Mouse (Mus musculus) heart, embryonic 10.5 days (tissue): ENCODE results near the gene Spem1. TPM values are rescaled to one million over a fixed set of nuclear protein-coding genes. Genes with fewer than 3 reads are reported as not detected.
A peak's percentile ranks its signal among the peaks of the same experiment; 100 is the strongest.

Source experiments
- DNase-seq: peaks from one replicate; pipeline ENCODE4 v3.0.0-alpha.2; 2017; ENCODE audit warnings: low spot score
- H3K27ac ChIP-seq: fragments of 300-500 bp; sonication (generic); 2 replicates; pipeline ENCODE4 v1.5.1; 2016; ENCODE audit warnings: mild to moderate bottlenecking
- H3K27me3 ChIP-seq: fragments of 300-500 bp; sonication (generic); 2 replicates; pipeline ENCODE4 v1.6.1; 2016; ENCODE audit warnings: mild to moderate bottlenecking; ENCODE audit not compliant: poor library complexity, insufficient read depth, severe bottlenecking
- H3K36me3 ChIP-seq: fragments of 300-500 bp; sonication (generic); 2 replicates; pipeline ENCODE4 v1.6.1; 2016; ENCODE audit warnings: mild to moderate bottlenecking, moderate library complexity
- H3K4me1 ChIP-seq: fragments of 300-500 bp; sonication (generic); 2 replicates; pipeline ENCODE4 v1.6.1; 2016; ENCODE audit warnings: mild to moderate bottlenecking
- H3K4me3 ChIP-seq: fragments of 300-500 bp; sonication (generic); 2 replicates; pipeline ENCODE4 v1.5.1; 2016; ENCODE audit warnings: mild to moderate bottlenecking, moderate library complexity
- H3K9me3 ChIP-seq: fragments of 300-500 bp; sonication (generic); 2 replicates; pipeline ENCODE4 v1.6.1; 2016; ENCODE audit warnings: mild to moderate bottlenecking, moderate library complexity
- WGBS: fragments of 180-500 bp; shearing (Covaris S2); methylation state at CpG from one replicate; pipeline ENCODE4 v1.1.7; 2016; 5-methylcytosine and 5-hydroxymethylcytosine counted together
- polyA plus RNA-seq: library from polyadenylated mRNA; unstranded; fragments of >200 nt; fragmentation: Nextera tagmentation; extraction: Ambion mirVana; gene quantifications from 2 replicates; pipeline ENCODE4 v1.2.1, GENCODE M21; 2016

The Spem1 gene
- polyA plus RNA-seq, 1 experiment from 2014 or later, result not detected

GRCm38 (mm10) chr11:69803786-69804651, 18.0 kb downstream of the Spem1 start:
- H3K36me3 ChIP-seq, result no peaks in the 10 kb centered on the region
- H3K4me1 ChIP-seq, result peaks cover 66% of the 10 kb centered on the region
- DNase-seq, result peak; percentile 91
- peak overlapping the region; percentile 83 for H3K27ac ChIP-seq
- peak overlapping the region; percentile 71 for H3K4me3 ChIP-seq
- H3K27me3 ChIP-seq, result peaks cover 84% of the 10 kb centered on the region
- 0 out of 2 replicates have a peak, but pooled peaks cover 3% of the 10 kb centered on the region for H3K9me3 ChIP-seq
- WGBS, result under 1% methylated on average over 60 of the region's 60 CpGs

DNA sequence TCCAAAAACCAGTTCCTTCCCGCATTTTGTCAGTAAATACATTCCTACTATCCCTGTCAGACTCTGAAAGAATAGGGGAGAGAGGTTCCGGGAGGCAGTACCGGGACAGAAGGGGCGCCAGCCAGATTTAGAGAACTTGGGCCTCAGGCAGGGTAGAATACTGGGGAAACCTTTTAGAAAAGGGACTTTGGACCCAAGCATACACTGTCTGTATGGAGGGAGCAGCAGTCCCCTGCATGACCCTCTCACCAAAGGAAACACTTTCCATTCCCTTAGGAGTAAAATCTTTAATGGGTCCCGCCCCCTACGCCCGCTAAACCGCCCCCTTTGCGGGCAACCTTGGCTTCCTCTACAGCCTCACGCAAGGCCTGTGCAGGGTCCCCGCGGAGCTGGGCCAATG, 18.7 kb downstream of the Spem1 start:
- DNase-seq, result no peak
- WGBS, result 3% methylated on average over 12 of the region's 12 CpGs
- Histone ChIP-seq H3K9me3 (0 out of 2 replicates have a peak, but pooled peaks cover 3% of the 10 kb centered on the region), H3K4me1 (peaks cover 68% of the 10 kb centered on the region), H3K27ac (peak overlapping the region; percentile 83), H3K4me3 (peak overlapping the region; percentile 71), H3K36me3 (no peaks in the 10 kb centered on the region), H3K27me3 (peaks cover 91% of the 10 kb centered on the region)

- Histone ChIP-seq H3K4me3 (peak overlapping the region; percentile 71), H3K9me3 (0 out of 2 replicates have a peak, but pooled peaks cover 3% of the 10 kb centered on the region), H3K36me3 (no peaks in the 10 kb centered on the region), H3K4me1 (peaks cover 71% of the 10 kb centered on the region), H3K27ac (peak overlapping the region; percentile 81), H3K27me3 (peaks cover 95% of the 10 kb centered on the region)
- peak; percentile 85 for DNase-seq
- WGBS, result under 1% methylated on average over 33 of the region's 33 CpGs
Measured at GRCm38 (mm10) chr11:69802648-69803105, 19.3 kb downstream of the Spem1 start.

- peak within 1 kb of the TSS; percentile 94 for H3K27ac ChIP-seq
- 2% methylated on average over 33 of the region's 33 CpGs for WGBS
- peak within 1 kb of the TSS; percentile 71 for H3K4me3 ChIP-seq
- DNase-seq, result no peak
- no peaks in the 10 kb centered on the region for H3K36me3 ChIP-seq
- peaks cover 71% of the 10 kb centered on the region for H3K4me1 ChIP-seq
- peaks cover 96% of the 10 kb centered on the region for H3K27me3 ChIP-seq
- 0 out of 2 replicates have a peak, but pooled peaks cover under 1% of the 10 kb centered on the region for H3K9me3 ChIP-seq
Measured at GRCm38 (mm10) chr11:69801379-69801977, 20.5 kb downstream of the Spem1 start, which contains the start of gene Fgf11. Fgf11 (minus strand) TSS chr11:69801857.

- Histone ChIP-seq H3K27me3 (peaks cover 90% of the 10 kb centered on the region), H3K4me1 (peaks cover 76% of the 10 kb centered on the region), H3K36me3 (no peaks in the 10 kb centered on the region), H3K27ac (peak overlapping the region; percentile 94), H3K4me3 (peak overlapping the region; percentile 71), H3K9me3 (no peaks in the 10 kb centered on the region)
- peak; percentile 88 for DNase-seq
- 1% methylated on average over 36 of the region's 36 CpGs for WGBS
Measured at GRCm38 (mm10) chr11:69800392-69801197, 21.4 kb downstream of the Spem1 start.

DNA sequence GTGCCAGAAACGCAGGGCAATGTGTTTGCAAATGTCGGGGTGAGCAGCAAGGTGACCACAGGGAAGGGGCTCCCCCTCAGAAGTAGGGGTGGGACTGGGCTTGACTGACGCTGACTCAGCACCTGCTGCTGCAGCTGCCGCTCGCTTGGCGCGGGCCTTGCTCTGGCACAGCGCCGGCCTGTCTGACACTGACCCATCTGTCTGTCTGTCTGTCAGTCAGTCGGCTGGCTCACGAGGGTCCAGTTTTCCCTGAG, 21.9 kb downstream of the Spem1 start:
- peak overlapping the region; percentile 71 for H3K4me3 ChIP-seq
- H3K4me1 ChIP-seq, result peaks cover 73% of the 10 kb centered on the region
- 1% methylated on average over 11 of the region's 11 CpGs for WGBS
- H3K27me3 ChIP-seq, result peaks cover 85% of the 10 kb centered on the region
- no peaks in the 10 kb centered on the region for H3K9me3 ChIP-seq
- DNase-seq, result no peak
- peak overlapping the region; percentile 94 for H3K27ac ChIP-seq
- no peaks in the 10 kb centered on the region for H3K36me3 ChIP-seq

DNA sequence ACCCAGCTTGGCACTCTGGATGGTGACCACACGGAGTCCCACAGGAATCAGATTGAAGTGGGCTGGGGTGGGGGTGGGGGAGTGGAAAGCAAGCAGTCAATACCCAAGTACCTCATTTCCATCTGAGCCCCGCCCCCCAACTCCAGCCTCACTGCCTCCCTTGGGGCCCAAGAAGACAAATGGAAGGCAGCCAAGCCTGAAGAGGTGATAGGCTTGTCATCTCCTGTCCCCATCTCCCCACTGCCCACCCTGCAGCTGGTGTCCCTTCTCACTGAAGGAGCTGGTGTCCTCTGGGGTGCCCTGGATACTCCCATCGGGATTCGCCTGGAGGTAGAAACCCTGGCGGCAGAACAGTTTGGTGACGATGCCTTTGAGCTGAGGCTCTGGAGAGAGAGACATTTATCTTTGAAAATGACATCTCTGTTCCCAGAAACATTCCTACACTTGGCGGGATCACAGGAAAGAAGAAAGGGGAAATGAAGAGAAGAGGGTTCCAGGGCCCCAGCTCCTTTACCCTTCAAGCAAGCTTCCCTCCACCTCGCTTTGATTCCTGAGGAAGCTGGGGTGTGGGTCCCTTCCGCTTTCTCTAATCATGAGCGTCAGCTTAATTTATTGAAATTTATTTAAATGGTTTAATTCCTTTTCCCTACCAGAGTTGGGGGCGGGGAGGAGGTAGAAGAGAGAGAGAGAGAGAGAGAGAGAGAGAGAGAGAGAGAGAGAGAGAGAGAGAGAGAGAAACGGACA, 22.4 kb downstream of the Spem1 start:
- Histone ChIP-seq H3K4me3 (peak overlapping the region; percentile 71), H3K36me3 (no peaks in the 10 kb centered on the region), H3K27ac (peak overlapping the region; percentile 94), H3K4me1 (peaks cover 68% of the 10 kb centered on the region), H3K9me3 (no peaks in the 10 kb centered on the region), H3K27me3 (peaks cover 80% of the 10 kb centered on the region)
- no peak for DNase-seq
- 23% methylated on average over 11 of the region's 12 CpGs for WGBS

GRCm38 (mm10) chr11:69797924-69798323, 24.1 kb downstream of the Spem1 start:
- 76% methylated on average over 7 of the region's 7 CpGs for WGBS
- no peak for DNase-seq
- peaks cover 52% of the 10 kb centered on the region for H3K4me1 ChIP-seq
- H3K27ac ChIP-seq, result no peak overlapping the region
- H3K4me3 ChIP-seq, result peak overlapping the region; percentile 28; the same call in 1 of the 2 replicates
- peaks cover 77% of the 10 kb centered on the region for H3K27me3 ChIP-seq
- H3K36me3 ChIP-seq, result no peaks in the 10 kb centered on the region
- H3K9me3 ChIP-seq, result no peaks in the 10 kb centered on the region

- Histone ChIP-seq H3K27ac (peak overlapping the region; percentile 83), H3K27me3 (peaks cover 65% of the 10 kb centered on the region), H3K4me3 (peak overlapping the region; percentile 65), H3K4me1 (peaks cover 39% of the 10 kb centered on the region), H3K36me3 (no peaks in the 10 kb centered on the region), H3K9me3 (no peaks in the 10 kb centered on the region)
- WGBS, result 2% methylated on average over 13 of the region's 13 CpGs
- no peak for DNase-seq
Measured at GRCm38 (mm10) chr11:69795983-69796435, 26.0 kb downstream of the Spem1 start.

DNA sequence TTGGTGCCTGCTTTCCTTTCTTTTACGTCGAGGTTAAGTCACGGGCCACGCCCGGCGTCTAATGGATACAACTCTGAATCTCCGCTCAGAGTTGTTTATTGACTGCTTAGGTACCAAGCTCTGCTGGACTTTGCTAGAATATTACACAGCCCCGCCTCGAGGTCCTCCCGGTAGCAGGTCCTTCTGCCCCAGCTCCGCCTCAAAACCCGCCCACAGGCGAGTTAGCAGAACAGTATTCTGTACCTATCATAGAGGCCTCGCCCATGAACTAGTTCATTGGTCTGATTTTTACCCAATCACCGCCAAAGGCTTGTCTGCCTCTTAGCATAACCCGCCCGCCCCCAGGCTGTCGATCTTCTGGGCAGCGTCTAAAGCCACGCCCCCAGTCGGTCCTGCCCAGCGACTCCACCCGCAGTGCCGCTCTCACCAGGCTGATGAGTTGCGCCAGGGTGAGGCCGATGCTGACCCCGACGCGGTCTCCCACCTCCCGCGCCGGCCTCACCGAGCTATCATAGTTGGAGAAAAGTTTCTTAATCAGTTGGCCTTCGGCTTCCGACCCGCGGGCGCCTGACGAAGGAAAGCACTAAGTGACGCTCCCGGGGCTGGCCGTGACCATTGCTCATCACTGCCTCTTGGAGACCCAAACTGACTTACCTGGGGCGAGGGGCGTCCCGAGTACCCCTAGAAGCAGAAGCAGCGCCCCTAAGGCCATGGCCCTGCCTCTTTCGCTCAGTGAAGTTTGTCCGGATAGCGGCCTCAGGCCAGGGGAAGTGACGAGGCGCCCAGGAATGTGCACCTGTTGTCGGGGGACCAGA, 26.6 kb downstream of the Spem1 start, which contains the start of gene Chrnb1:
Gene Chrnb1 (minus strand): TSS at position 776 of the 815 bp plus-strand sequence.
- H3K36me3 ChIP-seq, result no peaks in the 10 kb centered on the region
- peak; percentile 98 for DNase-seq
- peaks cover 63% of the 10 kb centered on the region for H3K27me3 ChIP-seq
- H3K4me3 ChIP-seq, result peak within 1 kb of the TSS; percentile 65
- peak within 1 kb of the TSS; percentile 83 for H3K27ac ChIP-seq
- no peaks in the 10 kb centered on the region for H3K9me3 ChIP-seq
- H3K4me1 ChIP-seq, result peaks cover 33% of the 10 kb centered on the region
- 2% methylated on average over 52 of the region's 52 CpGs for WGBS

DNA sequence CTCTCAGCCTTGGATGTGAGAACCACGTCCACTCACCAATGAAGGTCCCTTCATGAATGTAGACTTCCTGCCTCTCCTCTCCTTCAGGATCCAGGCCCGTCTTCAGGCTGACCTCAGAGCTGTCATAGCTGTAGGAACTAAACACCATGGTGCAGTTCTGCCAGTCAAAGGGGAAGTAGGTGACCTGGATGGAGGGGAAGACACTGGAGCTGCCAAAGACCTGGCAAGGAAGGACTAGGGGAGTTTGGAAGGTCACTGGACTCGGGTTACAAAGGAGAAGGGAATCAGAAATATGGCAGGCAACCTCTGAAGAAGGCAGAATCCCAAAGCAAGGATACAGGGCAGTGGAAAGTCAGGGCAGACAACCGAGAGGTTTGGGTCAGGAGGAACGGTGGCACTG, 28.6 kb downstream of the Spem1 start:
- DNase-seq, result no peak
- WGBS, result 59% methylated on average over 5 of the region's 5 CpGs
- no peak overlapping the region for H3K27ac ChIP-seq
- H3K4me1 ChIP-seq, result peaks cover 26% of the 10 kb centered on the region
- H3K36me3 ChIP-seq, result no peaks in the 10 kb centered on the region
- H3K9me3 ChIP-seq, result no peaks in the 10 kb centered on the region
- no peak overlapping the region for H3K4me3 ChIP-seq
- H3K27me3 ChIP-seq, result peaks cover 43% of the 10 kb centered on the region
